Mouse (Mus musculus) left cerebral cortex, postnatal 10 days (tissue): ENCODE results near the gene Nudt22. TPM values are rescaled to one million over a fixed set of nuclear protein-coding genes. Genes with fewer than 3 reads are reported as not detected.

Experiments used
- DNase-seq, 2 experiments: peaks; one replicate each; pipeline ENCODE4 v3.0.0; 2021 to 2022; ENCODE audit warnings: low spot score in 2 of 2, mixed read lengths in 1 of 2; ENCODE audit errors: extremely low spot score in 1 of 2
- intact Hi-C: fragments of 180-260 bp; cut with DNase I; formaldehyde crosslinking; loops from one replicate; pipeline ENCODE4 v1.15.1; 2025
- total RNA-seq, 2 experiments: library from RNA; stranded (reverse); gene quantifications; 2 replicates each; pipeline ENCODE4 v1.2.3; 2021

The Nudt22 gene
- total RNA-seq, 2 experiments from 2014 or later: 9.2 to 9.5 TPM

DNA sequence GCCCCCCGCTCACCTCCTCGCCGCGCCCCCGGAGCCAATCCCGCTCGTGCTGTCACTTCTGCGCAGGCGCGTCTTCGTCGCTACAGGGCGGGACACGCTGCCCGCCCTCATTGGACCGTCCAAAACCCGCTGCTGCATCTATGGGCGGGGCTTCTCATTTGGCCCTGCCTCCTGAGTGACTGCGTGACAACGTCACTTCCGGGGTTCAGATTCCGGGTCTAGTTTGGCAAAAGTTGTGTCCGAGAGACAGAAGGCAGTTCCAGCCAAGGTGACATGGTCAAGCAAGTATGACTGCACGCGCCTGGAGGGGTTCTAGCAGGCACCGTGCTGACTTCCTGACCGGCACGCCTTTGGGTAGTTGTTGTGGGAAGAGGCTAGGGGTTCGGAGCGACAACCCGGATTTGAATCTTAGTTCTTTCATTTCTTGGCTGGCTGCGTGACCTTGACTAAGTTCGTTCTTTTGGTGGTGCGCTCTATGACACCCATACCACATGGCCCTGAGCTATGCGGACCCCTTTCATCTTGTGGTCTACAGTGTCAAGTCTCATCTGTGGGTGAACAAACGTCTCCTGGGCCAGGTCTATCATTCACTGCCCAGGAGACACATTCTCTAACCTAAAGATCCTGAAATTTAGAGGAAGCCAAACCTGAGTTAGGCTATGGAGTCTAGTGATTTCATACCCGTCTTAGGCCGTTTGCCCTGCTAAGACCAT lies 15.4 kb downstream of the Nudt22 start, which contains the start of gene Fkbp2:
Fkbp2 (minus strand) TSS at position 121 of the 713 bp plus-strand sequence.
- DNase-seq: peak; percentile 98 to 100
- intact Hi-C loops: no loop called here

DNA sequence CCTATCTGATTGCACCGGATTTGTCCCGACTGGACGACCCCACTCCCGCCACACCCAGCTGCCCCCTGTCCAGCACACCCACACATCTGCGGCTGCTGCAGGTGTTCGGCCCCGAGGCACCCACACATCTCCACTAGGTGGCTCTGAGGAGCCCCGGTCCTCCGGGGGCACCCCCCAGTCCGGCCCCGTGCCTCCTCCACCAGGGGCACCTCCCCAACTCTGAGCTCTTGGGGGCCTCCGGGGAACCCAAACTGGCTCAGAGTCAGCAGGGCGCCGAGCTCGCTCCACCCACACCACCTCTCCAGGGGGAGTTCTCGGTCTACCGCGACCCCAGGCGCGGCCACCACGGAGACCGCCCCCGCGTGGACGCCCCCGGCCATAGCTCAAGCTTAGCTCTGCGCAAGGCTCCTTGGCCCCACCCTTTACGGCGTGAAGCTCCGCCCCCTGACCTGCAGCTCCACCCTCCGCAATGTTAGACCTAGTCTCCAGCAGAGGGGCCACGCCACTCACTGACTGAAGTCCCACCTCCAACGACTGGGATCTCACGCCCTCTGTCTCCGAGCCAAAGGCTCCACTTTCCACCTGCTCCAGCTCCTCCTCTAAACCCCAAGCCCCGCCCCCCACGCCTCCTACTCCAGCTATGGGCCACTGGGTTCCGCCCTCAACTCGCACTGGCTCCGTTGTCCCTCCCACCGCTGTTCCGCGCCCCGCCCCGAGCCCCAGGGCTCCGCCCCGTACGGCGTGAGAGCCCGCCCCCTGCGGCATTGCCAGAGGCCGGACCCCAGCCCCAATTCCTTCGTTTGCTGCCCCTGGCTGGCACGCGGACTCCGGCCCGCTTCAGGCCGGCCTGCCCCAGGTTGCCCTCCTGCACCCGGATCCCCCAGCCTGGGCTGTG lies 16.2 kb downstream of the Nudt22 start:
- intact Hi-C loops: loop anchor here (5.0 kb wide), 1 partner anchor 37 kb away; the partner anchor contains the start of genes Bad and Gpr137
- peak; percentile 99 to 100 for DNase-seq

DNA sequence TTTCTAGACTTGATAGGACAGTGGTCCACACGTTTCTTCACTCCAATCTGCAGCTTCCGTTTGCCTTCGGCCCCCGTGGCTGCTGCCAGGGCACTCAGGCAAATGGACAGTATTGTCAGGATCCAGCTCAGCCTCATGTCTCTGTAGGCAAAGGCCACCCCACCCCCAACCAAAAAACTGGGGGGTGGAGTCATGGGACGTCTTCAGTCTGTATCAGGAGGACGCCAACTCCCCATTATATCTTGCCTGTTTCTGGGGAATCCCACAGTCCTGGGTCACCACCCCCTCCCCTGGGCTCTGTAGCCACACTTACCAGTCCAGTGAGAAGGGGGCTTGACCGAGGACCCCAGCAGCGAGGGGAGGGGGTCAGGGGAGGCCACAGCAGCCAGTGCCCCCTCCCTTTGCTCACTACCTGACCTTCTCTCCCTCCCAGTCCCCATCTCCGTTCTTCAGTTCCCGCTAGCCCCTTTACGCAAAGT lies 16.9 kb downstream of the Nudt22 start:
- intact Hi-C loops: loop anchor here (5.0 kb wide), 1 partner anchor 37 kb away; the partner anchor contains the start of genes Bad and Gpr137
- peak; percentile 44 to 66 for DNase-seq

GRCm38 (mm10) chr19:6978639-6978974 lies 17.3 kb downstream of the Nudt22 start:
- DNase-seq: no peak
- intact Hi-C loops: loop anchor here (5.0 kb wide), 1 partner anchor 36 kb away; the partner anchor contains the start of genes Bad and Gpr137

DNA sequence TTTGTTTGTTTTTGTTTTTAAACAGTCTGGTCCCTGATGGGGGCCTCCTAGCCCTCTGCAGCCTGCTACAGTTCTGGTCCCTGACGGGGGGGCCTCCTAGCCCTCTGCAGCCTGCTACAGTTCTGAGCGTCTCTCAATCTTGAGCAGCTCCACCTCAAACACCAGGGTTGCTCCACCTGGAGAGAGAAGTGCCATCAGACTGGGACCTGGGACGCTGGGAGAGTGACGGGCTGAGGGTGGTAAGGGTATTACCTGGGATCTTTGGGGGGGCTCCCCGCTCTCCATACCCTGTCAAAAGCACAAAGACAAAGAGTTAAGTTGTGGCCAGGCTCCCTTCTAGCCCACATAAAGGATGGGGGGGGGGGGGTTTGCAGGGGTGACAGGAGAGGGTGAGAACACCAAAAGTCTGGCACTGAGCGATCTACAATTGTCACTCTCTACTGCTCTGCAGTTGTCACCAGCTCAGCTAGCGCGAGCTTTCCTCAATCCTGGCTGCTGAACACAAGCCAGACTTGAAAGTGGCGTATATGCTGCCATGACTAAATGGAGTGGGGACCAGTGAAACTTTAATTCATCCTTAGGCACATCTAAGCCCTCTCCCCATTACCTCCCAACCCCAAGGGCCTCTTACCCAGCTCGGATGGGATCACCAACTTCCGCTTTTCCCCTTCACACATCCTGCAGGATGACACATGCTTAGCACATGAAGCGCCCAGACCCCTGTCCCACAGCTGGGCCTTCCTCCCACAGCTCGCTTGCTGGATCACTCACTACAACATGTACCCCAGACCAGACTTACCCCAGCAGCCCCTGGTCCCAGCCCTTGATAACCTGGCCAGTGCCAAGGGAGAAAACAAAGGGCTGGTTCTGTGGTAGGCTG lies 17.9 kb downstream of the Nudt22 start:
- intact Hi-C loops: loop anchor here (5.0 kb wide), 1 partner anchor 36 kb away; the partner anchor contains the start of genes Bad and Gpr137
- no peak for DNase-seq

GRCm38 (mm10) chr19:6975537-6976521 lies 20.1 kb downstream of the Nudt22 start, which contains the start of gene Plcb3:
Plcb3 (minus strand) TSS chr19:6976470.
- peak; percentile 81 to 87 for DNase-seq
- intact Hi-C loops: loop anchor here (5.0 kb wide), 1 partner anchor 34 kb away; the partner anchor contains the start of genes Bad and Gpr137

DNA sequence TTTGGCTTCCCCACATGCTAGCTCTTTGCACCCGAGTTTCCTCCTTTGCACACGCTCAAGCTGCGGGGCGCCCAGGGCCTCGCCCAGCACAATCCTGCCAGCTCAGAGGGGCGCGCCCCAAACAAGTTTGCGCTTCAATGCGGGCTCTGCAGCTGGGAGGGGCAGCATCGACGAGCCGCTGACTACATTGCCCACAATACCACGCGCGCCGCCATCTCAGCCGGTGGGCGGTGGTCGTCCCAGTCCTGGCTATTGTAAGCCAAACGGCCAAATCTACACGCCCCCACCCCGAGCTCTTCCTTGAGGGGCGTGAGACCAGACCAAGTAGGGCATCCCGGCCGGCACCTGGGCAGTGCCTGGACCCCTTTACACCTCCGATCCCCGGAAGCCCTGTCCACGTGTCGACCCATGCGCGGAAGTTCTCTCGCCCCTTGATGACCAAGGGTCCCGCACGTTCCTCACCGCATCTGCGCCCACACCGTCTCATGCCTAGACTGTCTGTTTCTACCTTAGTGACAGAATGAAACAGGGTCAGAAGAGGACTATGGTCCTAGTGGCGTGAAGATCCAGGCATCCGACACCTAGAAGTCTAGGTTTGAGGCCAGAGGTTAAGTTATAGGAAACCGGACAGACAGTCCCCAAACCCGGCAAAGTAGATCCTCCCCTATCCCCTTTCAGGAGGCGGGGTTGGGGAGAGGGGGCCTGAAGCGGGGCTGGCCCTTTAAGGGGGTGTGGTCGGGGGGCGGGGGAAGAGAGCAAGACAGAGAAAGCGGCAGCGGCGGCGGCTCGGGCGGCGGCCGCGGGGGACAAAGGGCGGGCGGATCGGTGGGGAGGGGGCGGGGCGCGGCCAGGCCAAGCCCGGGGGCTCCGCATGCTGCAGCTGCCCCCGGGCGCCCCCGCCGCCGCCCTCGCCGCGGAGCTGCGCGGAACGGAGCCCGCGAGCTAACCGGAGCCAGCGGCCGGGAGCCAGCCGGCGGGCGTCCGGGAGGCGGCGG lies 21.4 kb downstream of the Nudt22 start, which contains the start of gene Ppp1r14b:
Ppp1r14b (plus strand) TSS at position 758 of the 995 bp plus-strand sequence.
- intact Hi-C loops: loop anchor here (5.0 kb wide), 1 partner anchor 32 kb away; the partner anchor contains the start of genes Bad and Gpr137
- DNase-seq: peak; percentile 62 to 93

DNA sequence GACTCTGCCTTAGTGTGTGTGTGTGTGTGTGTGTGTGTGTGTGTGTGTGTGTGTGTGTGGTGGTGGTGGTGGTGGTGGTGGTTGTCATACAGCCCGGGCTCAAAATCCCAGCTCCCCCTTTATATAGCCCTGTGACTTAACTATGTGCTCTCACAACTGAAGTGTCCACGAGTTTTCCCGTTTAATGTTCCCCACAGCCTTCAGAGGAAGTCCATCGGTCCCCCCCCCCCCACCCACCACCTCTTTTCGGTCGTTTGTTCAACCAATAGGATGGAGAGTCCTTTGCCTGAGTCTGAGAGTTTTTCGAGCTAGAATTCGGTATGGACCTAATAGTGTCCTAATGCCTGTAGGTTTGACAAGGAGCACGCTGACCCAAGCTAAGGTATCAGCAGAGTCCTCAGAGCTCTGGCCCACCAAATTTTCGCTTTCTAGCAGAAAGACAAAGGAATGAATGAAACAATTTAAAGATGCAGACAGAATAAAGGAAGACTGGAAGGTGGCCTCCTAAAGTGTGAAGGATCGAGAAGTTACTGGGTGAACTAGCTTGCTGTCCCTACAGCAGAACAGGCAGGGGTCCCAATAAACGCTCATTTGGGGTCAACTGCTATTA lies 22.2 kb downstream of the Nudt22 start:
- intact Hi-C loops: no loop called here
- DNase-seq: no peak

GRCm38 (mm10) chr19:6972247-6972917 lies 23.5 kb downstream of the Nudt22 start:
- intact Hi-C loops: no loop called here

DNA sequence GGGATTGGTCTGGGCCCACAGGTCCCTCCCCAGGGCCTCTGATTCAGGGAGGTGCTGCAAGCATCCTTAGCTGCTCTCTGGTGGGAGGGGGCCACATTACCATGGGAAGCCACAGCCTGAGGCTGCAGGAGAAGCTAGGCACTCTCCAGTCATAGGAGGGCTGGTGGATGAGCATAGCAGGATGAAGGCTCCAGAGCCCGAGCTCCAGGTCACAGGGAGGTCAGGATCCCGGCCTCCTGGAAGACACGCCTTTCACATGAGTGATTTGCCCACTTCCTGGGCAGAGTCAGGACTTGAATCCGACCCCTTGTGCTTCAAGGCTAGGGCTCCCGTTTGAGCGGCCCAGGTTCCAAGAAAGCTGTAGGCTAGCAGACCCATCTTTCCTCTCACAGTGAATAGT lies 24.3 kb downstream of the Nudt22 start:
- no peak for DNase-seq
- intact Hi-C loops: no loop called here

More at GRCm38 (mm10) chr19:6972247-6972917, 23.5 kb downstream of the Nudt22 start:
- DNase-seq: no peak

DNA sequence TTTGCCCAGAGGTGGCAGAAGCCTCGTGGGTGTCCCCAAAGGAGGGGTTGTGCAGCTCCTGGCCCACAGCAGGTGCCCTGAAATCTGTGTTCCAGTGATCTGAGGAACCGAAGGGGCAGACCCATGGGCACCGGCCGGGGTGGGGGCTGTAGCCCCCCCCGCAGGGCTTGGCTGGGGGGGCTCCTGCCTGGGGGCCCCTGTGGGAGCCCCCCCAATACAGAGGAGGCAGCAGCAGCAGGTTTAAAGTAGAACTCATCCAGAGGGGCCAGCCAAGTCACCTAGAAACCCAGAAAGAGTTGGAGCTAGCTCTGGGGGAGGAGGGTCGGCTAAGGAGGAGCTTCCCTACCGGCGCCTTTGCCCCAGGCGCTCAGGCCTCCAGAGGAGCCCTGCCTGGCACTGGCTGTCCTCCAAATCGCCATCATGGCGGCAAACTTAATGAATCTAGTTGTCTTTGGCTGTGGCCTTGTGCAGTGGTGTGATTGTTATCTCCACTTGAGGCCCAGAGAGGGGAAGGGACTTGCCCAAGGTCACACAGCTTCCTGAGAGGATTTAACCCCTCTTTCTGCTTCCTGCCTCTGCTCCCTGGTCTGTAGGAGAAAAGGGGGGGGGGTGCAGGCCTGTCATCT lies 25.3 kb downstream of the Nudt22 start:
- no peak for DNase-seq
- intact Hi-C loops: no loop called here

DNA sequence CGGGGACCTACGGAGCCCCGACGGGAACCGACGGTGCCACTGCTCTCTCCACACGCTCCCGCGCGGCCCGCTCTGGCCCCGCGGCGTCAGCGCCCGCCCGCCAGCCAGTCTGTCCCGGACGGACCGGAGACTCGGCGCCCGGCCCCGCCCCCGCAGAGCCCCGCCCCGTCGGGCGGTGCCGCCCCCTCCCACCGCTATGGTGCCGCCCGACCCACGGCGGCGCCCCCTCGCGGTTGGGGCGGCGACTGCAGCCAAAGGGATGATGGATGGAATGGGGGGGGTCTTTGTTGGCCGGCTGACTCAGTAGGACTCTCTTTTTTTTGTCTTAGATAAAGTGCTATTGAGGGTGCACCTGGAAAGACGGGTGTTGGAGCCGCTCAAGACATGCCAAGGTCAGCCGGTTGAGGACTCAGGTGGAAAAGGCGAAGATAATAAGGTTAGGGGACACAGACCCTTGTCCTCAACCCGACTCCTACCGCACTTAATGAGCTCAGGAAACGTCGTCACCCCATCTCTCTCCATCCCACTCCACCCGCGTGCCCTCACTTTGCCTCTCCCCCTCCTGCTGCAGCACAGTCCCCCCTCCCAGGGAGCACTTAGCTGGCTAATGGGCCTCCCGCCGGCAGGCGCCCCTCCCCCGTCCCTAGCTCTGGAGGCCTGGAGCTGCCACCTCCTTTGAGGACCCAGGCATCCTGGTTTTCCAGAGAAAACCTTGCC lies 26.1 kb downstream of the Nudt22 start:
- intact Hi-C loops: no loop called here
- peak in 1 of 2 experiments; percentile 82 for DNase-seq

DNA sequence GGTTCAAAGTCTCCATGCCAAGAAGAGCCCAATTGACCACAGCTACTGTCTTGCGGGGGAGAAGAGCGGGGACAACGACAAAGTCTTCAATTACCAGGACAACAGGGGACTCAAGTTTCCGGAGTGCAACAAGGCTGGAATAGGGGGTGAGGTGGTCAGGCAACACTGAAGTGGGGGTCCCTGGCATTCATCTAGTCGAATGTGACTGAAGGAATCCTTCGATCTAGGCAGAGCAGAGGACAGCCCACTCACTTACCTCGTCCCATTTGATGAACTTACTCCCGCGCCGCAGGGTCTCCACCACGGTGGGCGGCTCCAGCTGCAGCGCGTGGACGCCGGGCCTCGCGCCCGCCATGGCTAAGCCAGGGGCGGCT lies 26.6 kb downstream of the Nudt22 start:
- no peak for DNase-seq
- intact Hi-C loops: no loop called here
